Mouse (Mus musculus): ENCODE measurements around the gene Sult2a5. TPM values are rescaled to one million over a fixed set of nuclear protein-coding genes. Genes with fewer than 3 reads are reported as not detected.

Sult2a5 gene
- polyA plus RNA-seq (2016; fragmentation: Nextera tagmentation; extraction: Ambion mirVana): not detected in 2 replicates

- DNase-seq (ENCODE audit: extremely low spot score, low spot score): no peak
- peaks cover 19% of the 10 kb centered on the region for H3K9me3 ChIP-seq
- no peaks in the 10 kb centered on the region for H3K27me3 ChIP-seq (ENCODE audit: poor library complexity, severe bottlenecking)
- no peak within 1 kb of the TSS for H3K27ac ChIP-seq
- no peaks in the 10 kb centered on the region for H3K4me1 ChIP-seq
- no peak within 1 kb of the TSS for H3K4me3 ChIP-seq
- H3K36me3 ChIP-seq (replicated peaks): no peaks in the 10 kb centered on the region
Observed at GRCm38 (mm10) chr7:13623667-13624066, at the start of gene Sult2a5. Gene Sult2a5 (plus strand): TSS chr7:13623967.

Other genes with a start within 250 kb of the Sult2a5 start
- gene Cabp5, start 225.8 kb upstream of the Sult2a5 start, polyA plus RNA-seq (2016; fragmentation: Nextera tagmentation; extraction: Ambion mirVana): 0.11 TPM in 1 of 2 replicates, not detected in the other
- not detected in 2 replicates for gene Bsph1, start 173.1 kb upstream of the Sult2a5 start, polyA plus RNA-seq (2016; fragmentation: Nextera tagmentation; extraction: Ambion mirVana)
- not detected in 2 replicates for gene Bsph2, start 52.9 kb upstream of the Sult2a5 start, polyA plus RNA-seq (2016; fragmentation: Nextera tagmentation; extraction: Ambion mirVana)
- gene Sult2a2, start 109.5 kb downstream of the Sult2a5 start, polyA plus RNA-seq (2016; fragmentation: Nextera tagmentation; extraction: Ambion mirVana): not detected in 2 replicates
- not detected in 2 replicates for gene Sult2a1, start 213.4 kb downstream of the Sult2a5 start, polyA plus RNA-seq (2016; fragmentation: Nextera tagmentation; extraction: Ambion mirVana)

Data from forebrain, embryonic 10.5 days (tissue).